Mouse (Mus musculus) liver, adult (tissue): ENCODE measurements around the gene Trpv5.

Source experiments
- GATA4 ChIP-seq: IDR thresholded peaks from 2 replicates; pipeline ENCODE4 v1.6.1; 2014; ENCODE audit warnings: mild to moderate bottlenecking, low read length; ENCODE audit not compliant: insufficient replicate concordance

Trpv5 gene

DNA sequence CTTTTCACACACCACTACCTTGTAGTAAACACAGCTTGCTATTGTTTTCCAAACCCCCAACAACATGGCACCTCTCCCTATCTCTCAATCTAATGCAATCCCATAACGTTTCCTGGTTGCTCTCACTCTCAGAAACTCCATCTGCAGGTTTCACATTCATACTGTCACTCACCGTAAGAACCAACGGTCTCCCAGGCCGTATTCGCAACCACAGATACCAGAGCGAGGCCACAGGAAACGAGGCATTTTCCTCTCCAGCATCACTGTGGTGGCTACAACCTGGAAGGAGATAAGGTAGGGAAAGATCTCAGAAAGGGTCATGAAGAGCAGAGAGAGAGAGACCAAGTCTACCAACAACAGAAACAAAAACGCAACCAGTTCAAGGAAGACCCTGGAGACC is 25.9 kb downstream of the Trpv5 start:
- TF ChIP-seq GATA4, result no peak

DNA sequence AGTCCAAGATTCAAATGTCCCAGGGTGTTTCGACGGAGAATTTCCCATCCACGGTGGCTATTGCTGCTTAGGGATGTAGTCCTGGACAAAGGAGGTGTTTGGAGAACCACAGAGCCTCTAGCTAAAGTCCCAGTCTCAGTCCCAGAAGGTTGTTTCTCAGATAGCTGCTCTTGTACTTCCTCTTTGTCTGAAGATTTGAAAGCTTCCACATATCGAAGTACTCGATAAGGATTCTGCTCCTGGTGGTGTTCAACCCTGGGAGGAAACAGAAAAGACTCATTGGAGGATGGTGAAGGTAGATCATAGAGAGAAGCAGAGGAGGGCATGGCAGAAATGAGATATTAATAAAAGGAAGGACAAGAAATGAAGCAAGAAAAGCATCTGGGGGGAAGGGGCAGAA is 27.4 kb downstream of the Trpv5 start:
- no peak for TF ChIP-seq GATA4

DNA sequence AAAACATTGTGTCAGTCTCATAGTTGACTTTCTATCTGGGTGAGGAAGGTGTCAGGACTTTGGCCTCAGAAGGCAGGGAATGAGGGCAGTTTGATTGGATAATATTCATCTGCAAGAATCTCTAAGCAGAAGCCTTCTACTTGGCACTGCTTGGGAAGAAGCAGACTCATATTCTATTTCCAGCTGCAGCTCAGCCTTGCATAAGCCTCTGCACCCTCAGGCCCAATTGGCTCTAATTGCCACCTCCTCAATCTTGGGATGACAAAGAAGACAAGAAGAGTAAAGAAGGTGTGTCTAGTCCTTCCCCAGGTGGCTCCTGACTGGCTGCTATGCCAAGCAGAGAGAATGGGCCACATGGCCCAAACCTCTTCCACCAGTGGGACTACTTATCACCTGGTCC is 33.9 kb downstream of the Trpv5 start:
- TF ChIP-seq GATA4, result no peak

DNA sequence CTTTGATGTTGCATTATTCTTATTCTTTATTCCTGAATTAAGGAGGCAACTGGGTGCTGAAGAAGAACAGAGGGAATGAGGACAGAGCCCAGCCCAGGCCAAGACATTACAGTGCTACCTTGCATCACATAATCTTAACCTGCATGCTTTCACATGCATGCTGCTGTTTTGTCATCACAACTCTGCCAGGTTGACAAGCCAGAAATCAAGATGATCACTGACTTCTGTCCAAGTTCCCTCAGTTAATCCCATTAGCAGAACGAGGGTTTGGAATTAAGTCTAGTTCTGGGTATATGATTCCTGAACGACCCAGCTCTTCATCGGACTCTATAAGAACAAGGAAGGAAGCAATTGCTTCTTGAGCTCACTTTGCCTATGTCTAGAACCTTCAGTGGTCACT is 34.3 kb downstream of the Trpv5 start:
- TF ChIP-seq GATA4, result no peak

DNA sequence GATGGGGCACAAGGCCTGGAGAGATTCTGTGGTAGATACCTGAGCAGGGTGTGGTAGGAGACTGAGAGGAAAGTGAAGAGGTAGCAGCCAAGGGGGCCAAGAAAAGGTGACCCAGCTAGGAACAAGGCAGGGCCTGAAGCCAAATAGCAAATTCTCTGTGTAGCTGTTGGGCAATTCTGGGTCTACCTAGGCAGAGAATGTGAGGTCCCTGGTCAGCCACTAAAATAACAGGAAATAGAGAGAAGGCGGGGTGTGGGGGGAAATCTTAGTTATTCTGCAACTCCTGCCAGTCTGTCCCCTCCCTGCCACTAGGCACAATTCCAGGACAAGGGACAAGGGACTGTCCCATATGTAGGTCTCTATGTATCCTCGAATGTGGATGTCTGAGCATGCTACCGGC is 37.3 kb downstream of the Trpv5 start:
- no peak for TF ChIP-seq GATA4

DNA sequence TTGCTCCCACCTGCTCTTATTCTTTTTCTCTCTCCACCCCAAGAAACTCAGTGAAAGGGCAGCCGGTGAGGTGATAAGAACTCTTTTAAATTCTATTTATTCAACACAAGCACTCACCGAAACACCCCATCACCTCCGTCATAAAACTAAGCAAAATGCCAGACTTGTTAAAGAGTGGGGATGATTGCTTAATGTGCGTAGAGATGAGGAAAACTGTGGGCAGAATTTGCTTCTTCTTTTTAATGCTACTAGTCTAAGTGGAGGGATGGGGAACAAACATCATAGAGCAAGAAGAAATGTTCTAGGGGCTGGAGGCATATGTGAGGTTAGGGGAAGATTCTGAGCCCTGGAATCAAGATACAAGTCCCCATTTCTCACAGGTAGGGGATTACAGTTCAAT is 37.8 kb downstream of the Trpv5 start:
- no peak for TF ChIP-seq GATA4

DNA sequence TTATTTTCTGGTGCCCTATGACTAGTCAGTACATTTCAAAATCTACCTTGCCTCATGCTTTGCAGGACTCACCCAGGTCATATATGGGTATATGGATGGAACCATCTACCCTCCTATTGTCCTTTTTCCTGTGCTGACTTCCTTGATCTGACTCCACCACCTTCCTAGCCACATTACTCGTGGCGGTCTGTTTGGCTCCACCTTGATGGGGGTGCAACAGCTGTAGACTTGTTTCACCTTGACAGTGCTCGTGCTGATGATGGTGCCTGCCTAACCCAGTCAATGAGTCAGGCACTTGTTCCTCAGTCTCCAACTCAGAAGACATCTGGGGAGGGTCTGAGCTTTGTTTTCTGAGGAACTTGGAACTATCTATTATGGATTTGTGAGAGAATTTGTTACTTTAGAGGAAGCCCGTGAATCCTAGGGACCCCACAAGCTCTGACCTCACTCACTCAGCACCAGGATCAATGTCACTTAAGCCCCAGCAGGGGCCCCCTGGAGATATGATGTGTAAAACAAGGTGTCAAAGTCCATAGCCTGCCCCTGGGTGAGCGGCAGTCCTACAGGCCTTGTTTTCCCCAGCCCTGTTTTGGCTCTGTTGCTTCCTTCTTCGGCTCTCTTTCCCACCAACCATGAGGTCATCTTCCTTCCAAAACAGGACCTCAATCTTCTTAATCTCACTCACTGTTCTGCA is 39.2 kb downstream of the Trpv5 start:
- TF ChIP-seq GATA4, result no peak

DNA sequence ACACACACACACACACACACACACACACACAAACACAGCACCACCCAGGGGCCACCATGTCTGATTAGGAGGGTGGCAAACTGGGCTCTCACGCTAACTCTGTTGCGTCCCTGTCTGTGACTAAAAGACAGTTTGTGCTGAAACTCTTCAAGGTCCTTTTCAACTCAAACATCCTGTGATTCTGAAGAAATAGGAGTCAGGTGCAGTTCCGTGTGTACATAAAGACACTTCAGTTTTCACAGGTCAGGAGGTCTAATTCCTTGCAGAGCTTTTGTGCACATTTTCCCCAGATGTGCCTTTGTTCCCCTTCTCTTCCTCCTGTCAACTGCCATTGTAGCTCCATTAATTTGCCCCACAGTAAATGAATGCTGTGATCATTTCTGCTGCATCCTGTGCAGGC is 40.1 kb downstream of the Trpv5 start:
- no peak for TF ChIP-seq GATA4

DNA sequence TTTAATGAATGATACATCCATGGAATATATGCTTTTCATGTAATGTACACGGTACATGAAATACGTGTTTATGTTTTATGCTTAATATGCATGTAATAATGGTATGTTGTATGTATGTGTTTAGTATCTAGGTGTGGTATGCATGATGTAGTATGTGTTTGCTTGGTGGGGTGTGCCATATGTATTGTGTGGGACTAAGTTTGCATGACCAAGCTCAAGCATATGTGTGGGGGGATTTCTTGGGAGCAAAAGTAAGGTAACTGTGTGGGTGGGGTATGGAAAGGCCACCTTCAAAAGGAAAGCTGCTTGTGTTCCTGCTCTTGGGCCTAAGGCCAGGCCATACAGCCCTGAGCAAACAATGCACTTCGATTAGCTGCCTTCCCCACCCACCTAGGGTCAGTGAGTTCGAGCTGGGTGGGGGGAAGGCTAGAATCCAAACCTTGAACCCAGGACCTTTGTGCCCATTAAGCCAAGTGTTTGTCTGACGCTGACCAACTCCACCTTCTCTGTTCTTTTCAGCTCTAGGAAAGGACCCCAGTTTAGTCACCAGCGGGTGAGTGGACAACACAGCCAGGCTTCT is 42.6 kb downstream of the Trpv5 start:
- TF ChIP-seq GATA4, result no peak

DNA sequence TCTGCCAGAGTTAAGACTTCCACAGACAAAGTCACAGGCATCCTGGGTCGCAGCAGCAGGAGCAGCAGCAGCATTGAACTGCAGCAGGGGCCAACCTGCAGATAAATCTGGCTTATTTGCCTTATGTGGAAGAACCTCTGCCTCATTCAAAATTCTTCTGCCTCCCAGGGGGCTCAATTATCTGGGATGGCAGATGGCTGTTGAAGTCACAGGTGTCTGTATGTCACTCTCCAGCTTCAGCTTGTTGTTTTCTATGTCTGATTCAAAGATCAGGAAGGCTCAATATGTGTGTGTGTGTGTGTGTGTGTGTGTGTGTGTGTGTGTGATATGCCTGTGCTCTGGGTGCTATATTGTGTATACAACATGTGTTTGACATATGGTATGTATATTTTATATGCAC is 43.2 kb downstream of the Trpv5 start:
- TF ChIP-seq GATA4, result no peak

DNA sequence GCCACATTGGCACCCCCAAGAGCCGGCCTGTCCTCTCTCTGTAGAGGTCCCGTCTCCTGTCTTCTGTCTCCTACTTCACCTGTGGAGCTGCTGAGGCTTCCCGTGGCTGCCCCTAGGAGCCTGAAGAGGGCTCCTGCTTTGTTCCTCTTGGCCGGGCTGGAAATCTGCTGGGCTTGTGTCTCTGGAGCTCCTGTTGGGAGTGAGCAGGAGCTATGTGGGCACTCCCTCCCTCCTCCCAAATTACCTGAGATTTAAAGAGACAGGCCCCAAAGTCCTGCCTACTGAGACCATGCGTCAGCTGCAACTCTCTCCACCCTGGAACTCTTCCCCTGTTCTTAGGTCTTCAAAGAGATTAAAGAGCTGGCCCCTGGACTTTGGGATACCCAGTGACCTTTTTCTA is 44.4 kb downstream of the Trpv5 start, which contains the start of gene Trpv6:
Trpv6 (minus strand) TSS at position 228 of the 400 bp plus-strand sequence.
- no peak for TF ChIP-seq GATA4

DNA sequence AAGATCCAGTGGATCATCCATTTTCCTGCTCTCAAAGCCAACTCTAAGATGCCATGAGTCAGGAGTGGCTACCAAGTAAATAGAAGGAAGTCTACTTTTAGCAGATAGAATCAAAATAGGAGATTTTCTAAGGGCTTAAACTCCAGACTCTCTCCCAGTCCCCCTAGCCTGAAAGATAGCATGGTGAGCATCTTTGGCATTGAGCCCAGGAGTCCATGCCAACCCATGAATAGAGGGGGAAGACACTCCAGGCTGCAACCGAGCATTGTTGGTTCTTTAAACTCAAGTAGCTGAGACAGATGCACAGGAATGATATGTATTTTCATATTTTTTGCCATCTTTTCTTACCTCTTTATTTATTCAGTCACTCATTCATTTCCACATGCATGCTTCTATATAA is 45.4 kb downstream of the Trpv5 start:
- no peak for TF ChIP-seq GATA4

DNA sequence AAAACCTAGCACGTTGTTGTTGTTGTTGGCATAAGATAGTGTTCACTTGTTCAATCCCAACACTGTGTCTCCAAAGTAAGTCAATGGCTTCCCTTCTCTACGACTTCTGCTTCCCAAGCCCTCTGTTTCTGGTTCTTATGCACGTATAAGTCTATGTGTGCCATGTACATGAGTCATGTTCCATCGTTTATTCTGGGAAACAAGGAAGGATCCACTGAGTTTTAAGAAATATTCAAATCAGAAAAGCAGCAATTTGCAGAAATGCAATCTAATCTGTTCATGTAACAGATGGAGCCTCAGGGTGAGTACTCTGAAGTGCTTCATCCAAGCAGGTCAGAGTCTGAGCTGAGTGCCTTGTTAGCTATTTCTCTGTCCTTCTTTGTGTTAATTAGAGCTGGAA is 49.0 kb downstream of the Trpv5 start:
- TF ChIP-seq GATA4, result no peak

DNA sequence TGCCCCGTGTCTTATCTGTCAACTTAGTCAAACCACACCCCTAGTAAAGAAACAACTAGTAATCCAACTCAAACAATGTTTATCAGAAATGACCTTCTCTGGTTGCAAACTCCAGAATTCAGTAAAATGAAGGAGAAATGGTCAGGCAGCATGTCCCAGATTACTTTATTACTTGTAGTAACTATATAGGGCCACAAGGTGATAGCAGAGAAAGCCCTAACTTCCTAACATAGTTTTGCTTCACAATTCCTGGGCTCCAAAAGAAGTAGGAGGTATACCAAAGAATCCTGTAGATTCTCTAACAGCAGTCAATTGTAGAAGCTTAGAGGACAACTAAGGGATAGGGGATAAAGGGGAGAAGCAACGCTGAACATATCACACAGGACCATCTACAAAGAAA is 49.8 kb downstream of the Trpv5 start:
- no peak for TF ChIP-seq GATA4

DNA sequence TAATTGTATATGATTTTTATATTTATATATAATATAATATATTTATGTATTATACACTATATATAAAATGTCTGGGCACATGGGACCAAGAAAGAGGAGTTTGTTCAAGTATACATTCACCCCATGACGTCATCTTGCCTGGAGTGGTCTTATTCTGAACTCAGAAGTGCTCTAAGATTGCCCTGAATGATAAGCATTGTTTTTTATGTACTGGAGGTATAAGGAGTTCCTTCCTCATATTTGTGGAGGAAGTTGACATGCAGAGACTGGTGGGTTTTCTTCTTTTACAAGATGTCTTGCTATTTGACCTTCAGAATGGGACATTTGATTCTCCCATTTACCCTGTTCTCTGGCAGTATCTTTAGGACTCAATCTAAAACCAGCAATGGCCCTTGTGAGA is 52.4 kb downstream of the Trpv5 start:
- TF ChIP-seq GATA4, result no peak

DNA sequence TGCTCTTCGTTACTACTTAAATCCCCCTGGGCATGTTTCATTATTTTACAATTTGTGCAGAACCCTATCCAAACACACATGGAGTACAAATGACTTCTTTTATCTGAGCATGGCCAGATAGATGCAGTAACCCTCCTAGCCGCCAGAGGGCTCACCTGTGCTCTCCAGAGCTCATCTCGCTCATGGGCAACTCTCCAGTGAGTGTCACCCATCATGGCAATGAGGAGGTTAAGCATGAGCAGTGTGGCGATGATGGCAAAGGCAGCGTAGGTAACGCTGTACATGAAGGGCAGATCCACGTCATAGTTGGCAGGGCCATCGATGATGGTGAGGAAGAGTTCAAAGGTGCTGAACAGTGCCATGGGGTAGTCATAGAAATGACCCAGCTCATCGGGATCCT is 57.9 kb downstream of the Trpv5 start:
- TF ChIP-seq GATA4, result no peak
